Mouse (Mus musculus): ENCODE measurements around the gene D430041D05Rik. TPM values are rescaled to one million over a fixed set of nuclear protein-coding genes. Genes with fewer than 3 reads are reported as not detected.

The D430041D05Rik gene
- polyA plus RNA-seq, 1 experiment from 2014 or later = 0.22 TPM

- H3K27ac ChIP-seq (ENCODE audit: low read length) = no peak overlapping the region
- H3K9me3 ChIP-seq (ENCODE audit: control insufficient read depth, low read depth, low read length) = no peaks in the 10 kb centered on the region
- ATAC-seq (ENCODE audit: insufficient number of reproducible peaks, insufficient read depth, low FRiP score, low read depth) = no peak
- no peaks in the 10 kb centered on the region for H3K36me3 ChIP-seq (ENCODE audit: control insufficient read depth, insufficient read depth, low read length)
- no peak overlapping the region for H3K4me3 ChIP-seq (ENCODE audit: low read depth, low read length)
- no peak overlapping the region for H3K4me2 ChIP-seq (replicated peaks; ENCODE audit: low read depth, low read length)
- peaks cover 14% of the 10 kb centered on the region; the same call in 1 of the 2 replicates for H3K4me1 ChIP-seq (ENCODE audit: control insufficient read depth, insufficient read depth, low read length)
- WGBS = 56% methylated on average over 11 of the region's 11 CpGs
- no peak overlapping the region for H3K9ac ChIP-seq (replicated peaks; ENCODE audit: low read depth, low read length)
- no peaks in the 10 kb centered on the region for H3K27me3 ChIP-seq (ENCODE audit: control insufficient read depth, insufficient read depth, low read length)
Measured at GRCm38 (mm10) chr2:104172695-104173348, 238.0 kb downstream of the D430041D05Rik start.

DNA sequence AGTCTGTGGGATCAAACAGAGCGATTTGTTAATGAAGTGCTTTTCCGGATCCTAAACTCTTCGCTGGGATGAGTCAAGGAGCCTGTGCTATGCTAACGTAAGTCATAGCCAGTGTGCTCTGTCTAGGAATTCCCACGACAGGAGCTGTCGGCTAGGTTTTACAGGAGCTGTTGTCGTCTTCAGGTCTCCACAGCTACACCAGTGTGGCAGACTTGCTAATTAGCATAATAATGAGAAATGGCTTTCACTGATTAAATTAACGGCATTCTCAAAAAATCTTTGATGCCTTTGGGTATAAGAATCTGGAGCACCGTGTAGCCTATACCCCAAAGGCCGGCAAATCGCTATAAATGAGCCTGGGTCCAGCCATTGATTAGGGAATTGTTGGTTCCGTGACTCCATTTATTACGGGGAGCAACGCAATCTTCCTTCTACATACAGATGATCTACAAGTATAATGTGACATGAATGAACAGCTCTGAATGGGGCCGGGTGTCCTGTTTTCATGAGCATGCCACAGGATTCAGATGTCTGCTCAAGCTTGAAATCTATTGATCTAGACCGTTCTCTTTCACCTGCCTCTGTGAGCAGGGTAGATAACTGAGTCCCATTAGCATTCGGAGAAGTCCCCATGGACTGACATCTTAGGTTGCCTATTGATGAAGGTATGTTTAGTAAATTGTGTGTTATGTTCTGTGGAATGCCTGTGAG, 242.5 kb downstream of the D430041D05Rik start:
- Histone ChIP-seq H3K9ac (replicated peaks; ENCODE audit: low read depth, low read length) (no peak overlapping the region), H3K9me3 (ENCODE audit: control insufficient read depth, low read depth, low read length) (no peaks in the 10 kb centered on the region), H3K36me3 (ENCODE audit: control insufficient read depth, insufficient read depth, low read length) (no peaks in the 10 kb centered on the region), H3K4me2 (replicated peaks; ENCODE audit: low read depth, low read length) (no peak overlapping the region), H3K27me3 (ENCODE audit: control insufficient read depth, insufficient read depth, low read length) (no peaks in the 10 kb centered on the region), H3K27ac (ENCODE audit: low read length) (no peak overlapping the region), H3K4me3 (ENCODE audit: low read depth, low read length) (no peak overlapping the region), H3K4me1 (ENCODE audit: control insufficient read depth, insufficient read depth, low read length) (no peaks in the 10 kb centered on the region)
- 93% methylated on average over 17 of the region's 17 CpGs for WGBS
- no peak for ATAC-seq (ENCODE audit: insufficient number of reproducible peaks, insufficient read depth, low FRiP score, low read depth)

GRCm38 (mm10) chr2:104167765-104168164, 243.0 kb downstream of the D430041D05Rik start:
- H3K36me3 ChIP-seq (ENCODE audit: control insufficient read depth, insufficient read depth, low read length) = no peaks in the 10 kb centered on the region
- no peaks in the 10 kb centered on the region for H3K4me1 ChIP-seq (ENCODE audit: control insufficient read depth, insufficient read depth, low read length)
- H3K4me3 ChIP-seq (ENCODE audit: low read depth, low read length) = no peak overlapping the region
- no peaks in the 10 kb centered on the region for H3K9me3 ChIP-seq (ENCODE audit: control insufficient read depth, low read depth, low read length)
- 96% methylated on average over 23 of the region's 23 CpGs for WGBS
- H3K27ac ChIP-seq (ENCODE audit: low read length) = no peak overlapping the region
- no peak overlapping the region for H3K4me2 ChIP-seq (replicated peaks; ENCODE audit: low read depth, low read length)
- H3K27me3 ChIP-seq (ENCODE audit: control insufficient read depth, insufficient read depth, low read length) = no peaks in the 10 kb centered on the region
- H3K9ac ChIP-seq (replicated peaks; ENCODE audit: low read depth, low read length) = no peak overlapping the region
- no peak for ATAC-seq (ENCODE audit: insufficient number of reproducible peaks, insufficient read depth, low FRiP score, low read depth)

DNA sequence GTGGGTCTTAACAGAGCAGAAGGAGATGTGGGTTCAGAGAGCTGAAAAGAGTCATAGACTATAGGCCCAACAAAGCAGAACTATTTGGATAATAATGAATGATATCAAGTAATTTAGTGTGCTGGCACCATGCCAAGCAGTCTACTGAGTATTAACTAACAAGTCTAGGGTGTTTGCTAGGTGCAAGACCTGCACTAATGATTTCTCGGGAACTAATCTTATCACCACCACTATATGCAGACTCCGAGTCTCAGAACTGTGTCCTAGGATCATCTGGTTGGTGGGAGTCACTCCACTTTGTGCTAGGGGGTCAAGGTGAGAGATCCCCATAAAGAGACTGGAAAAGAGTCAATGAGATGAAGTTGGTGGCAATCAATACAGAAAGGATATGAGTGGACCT, 245.2 kb downstream of the D430041D05Rik start:
- ATAC-seq (ENCODE audit: insufficient number of reproducible peaks, insufficient read depth, low FRiP score, low read depth) = no peak

GRCm38 (mm10) chr2:104163978-104164487, 246.8 kb downstream of the D430041D05Rik start:
- Histone ChIP-seq H3K4me1 (ENCODE audit: control insufficient read depth, insufficient read depth, low read length) (no peaks in the 10 kb centered on the region), H3K27me3 (ENCODE audit: control insufficient read depth, insufficient read depth, low read length) (no peaks in the 10 kb centered on the region), H3K4me2 (replicated peaks; ENCODE audit: low read depth, low read length) (no peak overlapping the region), H3K9me3 (ENCODE audit: control insufficient read depth, low read depth, low read length) (no peaks in the 10 kb centered on the region), H3K9ac (replicated peaks; ENCODE audit: low read depth, low read length) (no peak overlapping the region), H3K4me3 (ENCODE audit: low read depth, low read length) (no peak overlapping the region), H3K36me3 (ENCODE audit: control insufficient read depth, insufficient read depth, low read length) (no peaks in the 10 kb centered on the region), H3K27ac (ENCODE audit: low read length) (no peak overlapping the region)
- 92% methylated on average over 4 of the region's 4 CpGs for WGBS
- ATAC-seq (ENCODE audit: insufficient number of reproducible peaks, insufficient read depth, low FRiP score, low read depth) = no peak

More for the DNA sequence above, 245.2 kb downstream of the D430041D05Rik start:
- WGBS = 86% methylated on average over 2 of the region's 2 CpGs
- H3K4me3 ChIP-seq (ENCODE audit: low read depth, low read length) = no peak overlapping the region
- no peaks in the 10 kb centered on the region for H3K4me1 ChIP-seq (ENCODE audit: control insufficient read depth, insufficient read depth, low read length)
- H3K27me3 ChIP-seq (ENCODE audit: control insufficient read depth, insufficient read depth, low read length) = no peaks in the 10 kb centered on the region
- no peaks in the 10 kb centered on the region for H3K36me3 ChIP-seq (ENCODE audit: control insufficient read depth, insufficient read depth, low read length)
- no peaks in the 10 kb centered on the region for H3K9me3 ChIP-seq (ENCODE audit: control insufficient read depth, low read depth, low read length)
- no peak overlapping the region for H3K27ac ChIP-seq (ENCODE audit: low read length)
- H3K9ac ChIP-seq (replicated peaks; ENCODE audit: low read depth, low read length) = no peak overlapping the region
- no peak overlapping the region for H3K4me2 ChIP-seq (replicated peaks; ENCODE audit: low read depth, low read length)

- Histone ChIP-seq H3K4me3 (ENCODE audit: low read depth, low read length) (no peak overlapping the region), H3K27me3 (ENCODE audit: control insufficient read depth, insufficient read depth, low read length) (no peaks in the 10 kb centered on the region)
Measured at GRCm38 (mm10) chr2:104163418-104163817, 247.4 kb downstream of the D430041D05Rik start.

GRCm38 (mm10) chr2:104157831-104158230, 253.0 kb downstream of the D430041D05Rik start:
- WGBS = 70% methylated on average over 4 of the region's 4 CpGs
- no peak overlapping the region for H3K27ac ChIP-seq (ENCODE audit: low read length)
- no peaks in the 10 kb centered on the region for H3K36me3 ChIP-seq (ENCODE audit: control insufficient read depth, insufficient read depth, low read length)
- ATAC-seq (ENCODE audit: insufficient number of reproducible peaks, insufficient read depth, low FRiP score, low read depth) = no peak
- no peaks in the 10 kb centered on the region for H3K27me3 ChIP-seq (ENCODE audit: control insufficient read depth, insufficient read depth, low read length)
- no peak overlapping the region for H3K4me2 ChIP-seq (replicated peaks; ENCODE audit: low read depth, low read length)
- H3K4me3 ChIP-seq (ENCODE audit: low read depth, low read length) = no peak overlapping the region
- no peak overlapping the region for H3K9ac ChIP-seq (replicated peaks; ENCODE audit: low read depth, low read length)
- H3K4me1 ChIP-seq (ENCODE audit: control insufficient read depth, insufficient read depth, low read length) = no peaks in the 10 kb centered on the region
- no peaks in the 10 kb centered on the region for H3K9me3 ChIP-seq (ENCODE audit: control insufficient read depth, low read depth, low read length)

More at GRCm38 (mm10) chr2:104163418-104163817, 247.4 kb downstream of the D430041D05Rik start:
- no peak overlapping the region for H3K27ac ChIP-seq (ENCODE audit: low read length)
- H3K9me3 ChIP-seq (ENCODE audit: control insufficient read depth, low read depth, low read length) = no peaks in the 10 kb centered on the region
- 81% methylated on average over 7 of the region's 7 CpGs for WGBS
- ATAC-seq (ENCODE audit: insufficient number of reproducible peaks, insufficient read depth, low FRiP score, low read depth) = no peak
- H3K9ac ChIP-seq (replicated peaks; ENCODE audit: low read depth, low read length) = no peak overlapping the region
- no peaks in the 10 kb centered on the region for H3K36me3 ChIP-seq (ENCODE audit: control insufficient read depth, insufficient read depth, low read length)
- H3K4me2 ChIP-seq (replicated peaks; ENCODE audit: low read depth, low read length) = no peak overlapping the region
- no peaks in the 10 kb centered on the region for H3K4me1 ChIP-seq (ENCODE audit: control insufficient read depth, insufficient read depth, low read length)

- Histone ChIP-seq H3K4me2 (replicated peaks; ENCODE audit: low read depth, low read length) (no peak overlapping the region), H3K9ac (replicated peaks; ENCODE audit: low read depth, low read length) (no peak overlapping the region), H3K9me3 (ENCODE audit: control insufficient read depth, low read depth, low read length) (no peaks in the 10 kb centered on the region), H3K4me3 (ENCODE audit: low read depth, low read length) (no peak overlapping the region), H3K27ac (ENCODE audit: low read length) (no peak overlapping the region), H3K36me3 (ENCODE audit: control insufficient read depth, insufficient read depth, low read length) (no peaks in the 10 kb centered on the region), H3K4me1 (ENCODE audit: control insufficient read depth, insufficient read depth, low read length) (no peaks in the 10 kb centered on the region), H3K27me3 (ENCODE audit: control insufficient read depth, insufficient read depth, low read length) (no peaks in the 10 kb centered on the region)
- 83% methylated on average over 3 of the region's 3 CpGs for WGBS
- no peak for ATAC-seq (ENCODE audit: insufficient number of reproducible peaks, insufficient read depth, low FRiP score, low read depth)
Measured at GRCm38 (mm10) chr2:104153876-104154275, 256.9 kb downstream of the D430041D05Rik start.

Data from stomach, embryonic 14.5 days (tissue).